Mouse (Mus musculus): ENCODE measurements around the gene Sox12.
"Not testable (repeated sequence)": the region's sequence is repeated elsewhere in the genome, so short reads cannot be mapped to it uniquely, and the experiment has no call there.

The Sox12 gene

DNA sequence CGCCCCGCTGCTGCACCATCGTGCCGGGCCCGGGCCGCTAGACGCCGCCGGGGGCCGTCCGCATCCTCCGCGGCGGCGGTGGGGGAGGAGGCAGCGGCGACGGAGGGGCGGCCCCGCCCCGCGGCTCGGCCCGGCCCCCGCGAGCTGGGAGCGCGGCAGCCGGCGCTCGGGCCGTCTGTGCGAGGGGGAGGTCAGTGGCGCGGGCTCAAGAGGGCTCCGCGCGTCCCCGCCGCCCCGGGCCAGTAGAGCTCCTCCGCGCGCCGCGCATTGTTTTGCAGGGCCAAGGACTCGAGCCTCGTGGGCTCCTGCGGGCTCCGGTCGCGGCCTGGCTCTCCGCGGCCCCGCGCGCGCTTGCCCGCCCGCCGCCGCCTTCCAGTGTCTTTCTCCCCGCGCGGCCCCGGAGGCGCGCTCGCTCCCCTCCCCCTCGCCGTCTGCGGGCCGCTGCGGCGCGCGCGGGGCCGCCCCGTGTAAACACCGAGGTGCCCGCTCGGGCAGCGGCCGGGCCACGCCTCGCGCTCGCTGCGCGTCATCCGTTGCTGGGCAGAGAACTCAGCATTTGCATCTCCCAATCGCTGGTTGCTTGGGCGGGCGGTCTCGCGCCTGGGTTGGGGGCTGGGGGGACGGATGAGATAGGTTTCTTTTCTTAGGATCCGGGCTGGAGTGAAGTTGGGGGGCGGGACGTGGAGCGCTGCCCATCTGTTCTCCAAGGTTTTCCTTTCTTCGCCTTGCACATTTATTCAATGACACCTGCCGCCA, at the start of gene Sox12:
Gene Sox12, minus strand, starts transcription at position 384 of the 756 bp plus-strand sequence.
- peak; percentile 94 to 99 for DNase-seq (ENCODE audit: low spot score in 2 of 2)

DNA sequence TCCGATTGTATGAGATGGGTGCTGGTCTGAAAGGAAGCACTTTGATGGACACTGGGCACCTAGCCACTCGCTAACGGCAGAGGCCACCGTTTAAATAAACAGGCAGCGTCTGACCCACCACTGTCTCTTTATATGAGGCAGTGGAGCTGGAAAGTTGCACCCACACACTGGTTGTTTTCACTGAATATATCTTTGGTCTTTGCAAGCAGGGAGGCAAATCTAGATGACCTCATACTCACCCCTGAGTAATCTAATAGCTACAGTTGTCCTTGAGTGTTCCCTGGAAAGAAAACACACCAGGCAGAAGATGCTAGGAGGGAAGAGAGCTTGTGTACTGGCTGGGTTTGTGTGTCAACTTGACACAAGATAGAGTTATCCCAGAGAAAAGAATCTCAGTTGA, 49.6 kb upstream of the Sox12 start:
- DNase-seq (ENCODE audit: low spot score in 2 of 2) = no peak

DNA sequence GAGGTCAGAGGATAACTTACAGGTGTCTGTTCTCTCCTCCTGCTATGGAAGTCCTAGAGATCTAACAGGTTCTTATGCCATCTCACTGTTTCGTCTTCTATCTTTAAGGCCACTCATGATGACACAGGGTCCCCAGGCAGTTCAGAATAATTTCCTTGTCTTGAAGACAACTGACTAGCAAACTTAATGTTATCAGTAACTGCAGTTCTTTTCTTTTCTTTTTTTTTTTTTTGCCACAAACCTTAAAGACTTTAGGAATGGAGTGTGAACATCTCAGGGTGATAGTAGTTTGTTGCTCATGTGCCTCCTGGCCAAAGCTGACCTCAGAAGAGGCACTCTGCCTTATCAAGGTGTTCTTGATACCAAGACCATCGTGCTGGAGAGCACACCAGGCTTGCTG, 48.8 kb upstream of the Sox12 start:
- no peak for DNase-seq (ENCODE audit: low spot score in 2 of 2)

DNA sequence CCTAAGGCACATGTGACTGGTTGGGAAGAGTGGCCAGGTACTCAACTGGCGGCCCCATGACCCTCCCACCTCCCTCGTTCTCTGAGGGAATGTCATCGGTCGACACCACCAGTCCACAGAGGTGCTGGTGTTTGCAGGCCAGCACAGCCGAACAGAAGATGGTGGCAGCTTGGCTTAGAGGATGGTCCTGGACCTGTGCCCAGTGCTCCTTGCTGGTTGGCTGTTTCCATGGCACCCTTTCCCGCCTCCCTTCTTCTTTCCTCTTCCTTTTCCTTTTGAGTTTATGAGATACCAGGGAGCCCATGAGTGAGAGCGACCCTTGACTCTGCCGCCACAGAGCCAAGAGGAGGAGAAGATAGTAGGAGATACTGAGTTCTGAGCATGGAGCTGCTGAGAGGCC, 45.4 kb upstream of the Sox12 start:
- DNase-seq (ENCODE audit: low spot score in 2 of 2) = no peak

DNA sequence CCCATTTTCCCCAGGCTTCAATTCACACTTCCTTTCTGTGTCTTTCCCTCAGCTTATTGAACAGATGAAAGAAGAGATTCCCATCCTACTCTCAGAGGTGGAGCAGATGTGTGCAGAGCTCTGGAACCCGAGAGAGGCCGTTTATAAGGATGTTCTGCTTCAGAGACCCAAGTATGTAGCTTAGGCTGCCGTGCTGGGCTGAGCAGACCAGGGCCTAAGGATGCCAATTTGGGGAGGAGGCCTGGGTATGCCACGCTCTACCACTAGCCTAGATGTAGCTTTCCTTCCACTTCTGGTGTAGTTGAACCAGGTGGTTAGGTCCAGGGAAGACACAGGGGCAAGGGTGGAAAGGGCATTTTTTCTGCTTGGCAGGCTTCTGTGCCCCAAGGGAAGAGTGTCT, 44.5 kb upstream of the Sox12 start:
- DNase-seq (ENCODE audit: low spot score in 2 of 2) = no peak

DNA sequence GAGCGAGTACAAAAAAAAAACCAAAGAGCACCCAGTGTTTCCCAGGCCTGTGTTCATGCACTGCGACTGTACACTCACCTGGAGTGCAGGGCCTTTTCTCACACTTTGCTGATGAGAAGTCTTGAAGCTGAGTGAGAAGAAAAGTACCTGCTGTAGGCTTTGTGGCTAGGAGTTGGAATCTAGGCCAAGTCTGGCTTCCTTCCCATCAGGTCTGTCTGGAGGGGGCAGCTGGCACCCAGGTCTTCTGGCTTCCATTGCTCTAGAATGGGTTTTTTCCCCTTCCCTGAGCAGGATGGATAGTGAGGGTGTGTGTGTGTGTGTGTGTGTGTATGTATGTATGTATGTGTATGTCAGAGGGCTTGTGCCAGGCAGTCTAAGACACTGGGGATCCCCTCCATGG, 42.0 kb upstream of the Sox12 start:
- no peak for DNase-seq (ENCODE audit: low spot score in 2 of 2)

DNA sequence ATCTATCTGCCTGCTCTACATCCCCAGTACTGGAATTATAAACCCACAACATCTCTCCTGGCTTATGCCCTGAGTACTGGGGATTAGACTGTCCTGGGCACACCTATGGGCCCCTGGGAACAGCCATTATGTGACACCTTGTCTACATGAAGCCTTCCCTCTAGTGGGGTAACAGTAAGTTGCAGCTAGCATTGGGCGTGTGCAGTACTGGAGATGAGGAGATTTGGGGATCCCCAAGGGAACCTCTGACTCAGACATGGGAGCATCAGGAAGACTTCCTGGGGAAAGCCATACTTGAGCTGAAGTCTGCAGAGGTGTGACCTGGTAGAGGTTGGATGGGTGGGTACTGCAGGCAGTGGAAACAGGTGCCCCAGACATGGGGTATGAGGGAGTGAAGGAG, 41.1 kb upstream of the Sox12 start:
- no peak for DNase-seq (ENCODE audit: low spot score in 2 of 2)

DNA sequence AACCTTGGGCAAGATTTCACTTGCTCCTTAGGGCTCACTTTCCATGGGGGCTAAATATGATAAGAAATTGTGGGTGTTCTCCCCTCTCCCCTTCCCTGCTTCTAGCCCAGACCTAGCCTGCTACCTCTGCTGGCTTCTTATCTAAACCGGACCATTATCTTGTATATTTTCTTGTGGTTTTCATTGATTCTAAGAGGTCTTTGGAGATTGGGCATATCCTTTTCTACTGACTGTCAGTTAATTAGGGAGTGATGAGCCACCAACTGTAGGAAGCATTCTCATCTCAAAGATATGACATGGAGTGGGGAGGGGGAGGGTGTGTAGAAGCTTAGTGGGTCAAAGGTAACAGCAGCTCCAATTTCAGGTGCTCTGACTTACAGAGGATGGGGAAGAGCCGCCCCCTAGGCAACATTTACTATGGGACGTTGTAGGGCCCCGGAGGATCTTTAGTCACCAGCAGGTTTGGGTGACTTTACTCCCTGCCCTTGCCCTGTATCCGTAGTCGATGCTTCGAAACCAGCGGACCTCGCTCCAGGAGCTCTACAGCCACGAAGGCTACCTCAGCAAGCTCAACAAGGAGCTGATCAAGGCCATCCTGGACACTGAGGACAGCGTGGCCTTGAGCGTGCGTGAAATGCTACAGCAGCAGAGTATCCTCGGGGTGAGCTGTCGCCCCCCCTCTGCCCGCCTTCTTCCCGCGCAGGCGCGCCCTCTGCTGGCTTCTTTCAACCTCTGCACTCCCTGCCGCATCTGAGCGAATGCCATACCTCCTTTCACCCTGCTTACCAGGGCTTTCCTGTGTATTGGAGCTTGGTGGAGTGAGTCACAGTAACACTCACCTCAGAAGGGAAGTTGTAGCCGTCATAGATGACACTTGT, 39.4 kb upstream of the Sox12 start:
- DNase-seq (ENCODE audit: low spot score in 2 of 2) = peak; percentile 82 to 89

DNA sequence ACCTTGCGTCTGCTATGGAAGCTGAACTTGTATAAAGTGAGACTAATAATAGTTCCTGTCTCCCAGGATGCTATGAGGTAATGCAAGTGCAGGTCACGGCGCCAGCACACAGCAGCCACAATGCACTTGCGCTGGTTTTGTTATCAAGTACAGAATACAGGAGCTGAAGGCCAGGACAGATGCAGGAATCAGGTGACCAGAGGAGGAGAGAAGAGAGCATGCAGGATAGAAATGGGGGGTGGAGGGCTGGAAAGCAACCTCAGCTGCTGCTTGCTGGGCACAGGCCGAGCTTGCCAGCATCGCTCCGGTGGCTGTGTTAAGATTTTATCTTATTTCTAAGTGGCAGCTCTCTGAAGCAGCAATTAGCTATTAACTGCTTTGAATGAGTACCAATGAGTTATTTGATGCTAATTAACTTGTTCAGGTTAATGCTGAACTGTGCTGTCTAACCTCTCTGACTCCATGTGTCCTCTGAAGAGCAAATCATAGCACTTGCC, 38.6 kb upstream of the Sox12 start:
- DNase-seq (ENCODE audit: low spot score in 2 of 2) = no peak

DNA sequence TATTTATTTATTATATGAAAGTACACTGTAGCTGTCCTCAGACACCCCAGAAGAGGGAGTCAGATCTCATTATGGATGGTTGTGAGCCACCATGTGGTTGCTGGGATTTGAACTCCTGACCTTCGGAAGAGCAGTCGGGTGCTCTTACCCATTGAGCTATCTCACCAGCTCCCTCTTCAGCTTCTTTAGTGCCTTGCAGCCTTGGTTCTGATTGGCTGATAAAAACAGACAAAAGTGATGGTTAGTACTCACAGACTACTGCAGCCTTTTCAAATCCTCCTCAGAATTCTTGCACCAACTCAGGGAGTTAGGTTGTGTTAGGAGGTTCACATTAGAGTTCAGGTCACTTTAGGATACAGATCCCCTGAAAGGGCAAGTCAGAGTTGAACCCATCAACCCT, 30.6 kb upstream of the Sox12 start:
- DNase-seq (ENCODE audit: low spot score in 2 of 2) = not testable (repeated sequence)

DNA sequence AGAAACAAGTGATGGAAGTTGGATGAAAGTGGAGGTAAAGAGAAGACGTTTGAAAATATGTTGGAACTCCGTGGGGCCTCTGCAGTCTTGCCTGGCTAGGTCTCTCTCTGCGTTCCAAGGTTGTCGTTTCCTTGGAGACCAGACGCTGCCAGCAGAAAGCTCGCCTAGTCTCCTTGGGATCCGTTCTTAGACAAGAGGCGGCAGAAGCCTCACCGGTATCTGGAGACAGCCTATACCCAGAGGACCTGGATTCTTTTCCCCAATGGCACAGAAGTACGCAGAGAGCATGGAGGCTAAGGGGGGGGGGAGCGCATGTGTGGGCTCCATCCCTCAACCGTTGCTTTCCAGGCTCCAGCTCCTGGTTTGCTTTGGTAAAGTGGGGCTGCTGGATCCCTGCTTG, 29.6 kb upstream of the Sox12 start:
- no peak for DNase-seq (ENCODE audit: low spot score in 2 of 2)

DNA sequence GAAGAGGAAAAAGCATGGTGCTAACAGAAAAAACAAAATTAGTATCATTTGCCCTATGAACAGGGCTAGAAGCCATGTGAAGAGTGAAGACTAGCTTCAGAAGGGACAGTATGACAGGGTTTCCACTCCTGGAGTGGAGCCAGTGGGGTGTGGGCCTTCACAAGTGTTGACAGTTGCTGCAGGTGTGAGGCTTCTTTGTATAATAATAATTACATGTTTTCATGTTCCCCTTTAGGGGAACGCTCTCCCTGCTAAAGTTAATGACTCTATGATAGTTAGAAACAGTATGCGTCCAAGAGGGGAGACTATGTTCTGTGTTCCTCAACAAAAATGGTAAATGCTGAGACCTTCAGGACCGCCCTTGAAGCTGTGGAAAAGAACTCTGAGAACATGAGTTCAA, 17.9 kb upstream of the Sox12 start:
- no peak for DNase-seq (ENCODE audit: low spot score in 2 of 2)

DNA sequence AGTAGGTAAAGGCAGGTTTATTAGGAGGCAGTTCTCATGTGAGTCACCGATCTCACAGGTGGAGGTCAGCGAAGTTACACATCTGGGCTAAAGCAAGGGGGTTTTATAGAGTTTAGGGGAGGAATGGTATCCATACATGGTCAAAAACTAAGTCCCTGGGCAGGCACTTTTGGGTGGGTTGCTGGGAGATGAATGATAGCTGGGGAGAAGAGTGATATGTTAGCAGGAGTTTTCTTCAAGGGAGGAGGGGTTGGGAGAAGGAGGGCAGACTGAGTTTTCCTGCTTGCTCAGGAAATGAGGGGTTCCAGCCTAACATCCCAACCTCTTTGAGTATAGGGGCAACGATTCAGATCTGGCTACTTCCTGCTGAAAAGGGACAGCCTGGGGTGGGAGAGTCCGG, 17.4 kb upstream of the Sox12 start, which contains the start of gene 6820408C15Rik:
Gene 6820408C15Rik, plus strand, starts transcription at position 301 of the 400 bp plus-strand sequence.
- DNase-seq (ENCODE audit: low spot score in 2 of 2) = no peak

DNA sequence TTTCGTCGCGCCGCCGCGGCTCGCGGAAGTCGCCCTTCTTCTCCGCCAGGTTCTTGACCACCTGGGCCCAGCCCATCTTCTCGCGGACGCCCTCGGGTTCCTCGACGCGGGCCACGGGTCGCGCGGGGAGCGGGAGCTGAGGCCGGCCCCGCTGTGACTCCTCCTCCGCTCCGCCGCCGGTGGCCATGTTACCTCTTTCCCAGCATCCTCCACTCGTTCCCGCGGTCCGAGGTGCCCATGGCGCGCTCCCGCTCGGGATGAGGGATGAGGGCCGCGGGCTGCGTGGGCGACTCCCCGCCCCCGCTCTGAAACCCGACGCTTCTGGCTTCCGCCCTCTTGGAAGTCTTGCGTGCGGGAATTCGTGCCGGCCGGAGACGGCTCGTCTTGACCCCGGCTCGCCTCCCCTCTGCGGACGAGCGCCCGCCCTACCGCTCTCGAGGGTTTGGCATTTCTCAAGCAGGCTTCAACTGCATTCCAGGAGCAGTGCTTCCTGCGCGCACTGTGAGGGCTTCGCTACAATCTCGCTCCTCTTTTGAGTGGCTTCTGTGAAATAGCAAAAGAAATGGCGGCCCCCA, 16.8 kb upstream of the Sox12 start, which contains the start of gene Zcchc3:
Gene Zcchc3, minus strand, starts transcription at position 437 of the 575 bp plus-strand sequence.
- peak; percentile 91 to 92 for DNase-seq (ENCODE audit: low spot score in 2 of 2)

DNA sequence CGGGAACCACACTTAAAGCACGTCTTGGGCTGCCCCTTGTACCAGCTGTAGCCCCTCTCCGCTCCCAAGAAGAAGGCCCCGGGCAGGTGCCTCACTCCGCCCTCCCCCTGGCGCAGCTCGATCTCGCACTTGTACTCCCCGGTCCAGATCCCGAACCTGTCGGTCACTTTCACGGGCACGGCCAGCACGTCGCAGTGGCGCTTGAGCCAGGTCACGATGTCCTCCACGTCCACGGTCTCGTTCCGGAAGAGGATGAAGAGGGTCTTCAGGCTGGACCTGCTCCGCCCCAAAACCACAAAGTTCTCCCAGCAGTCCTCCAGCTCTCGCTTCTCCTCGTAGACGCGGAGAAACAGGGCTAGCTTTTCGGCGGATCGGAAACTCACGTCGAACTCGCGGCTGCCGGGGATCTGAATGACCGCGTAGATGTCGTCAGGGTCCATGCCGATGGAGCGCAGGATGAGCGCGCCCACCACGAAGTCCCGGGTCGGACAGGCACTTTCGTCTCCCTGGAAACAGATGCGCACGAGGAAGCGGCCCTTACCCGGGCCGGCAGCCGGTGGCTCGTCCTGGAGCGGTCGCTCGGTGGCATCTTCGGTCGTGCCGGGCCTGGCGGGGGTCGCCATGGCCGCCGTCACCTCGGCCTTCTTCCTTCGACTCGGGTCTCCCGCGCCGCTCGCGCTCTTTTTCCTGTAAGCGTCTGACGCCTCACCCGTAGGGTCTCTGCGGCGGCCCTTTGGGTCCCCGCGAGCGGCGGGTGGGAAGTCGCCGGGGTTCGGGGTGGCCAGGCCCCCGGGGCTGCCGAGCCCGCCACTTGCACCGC, 16.1 kb upstream of the Sox12 start:
- no peak for DNase-seq (ENCODE audit: low spot score in 2 of 2)

DNA sequence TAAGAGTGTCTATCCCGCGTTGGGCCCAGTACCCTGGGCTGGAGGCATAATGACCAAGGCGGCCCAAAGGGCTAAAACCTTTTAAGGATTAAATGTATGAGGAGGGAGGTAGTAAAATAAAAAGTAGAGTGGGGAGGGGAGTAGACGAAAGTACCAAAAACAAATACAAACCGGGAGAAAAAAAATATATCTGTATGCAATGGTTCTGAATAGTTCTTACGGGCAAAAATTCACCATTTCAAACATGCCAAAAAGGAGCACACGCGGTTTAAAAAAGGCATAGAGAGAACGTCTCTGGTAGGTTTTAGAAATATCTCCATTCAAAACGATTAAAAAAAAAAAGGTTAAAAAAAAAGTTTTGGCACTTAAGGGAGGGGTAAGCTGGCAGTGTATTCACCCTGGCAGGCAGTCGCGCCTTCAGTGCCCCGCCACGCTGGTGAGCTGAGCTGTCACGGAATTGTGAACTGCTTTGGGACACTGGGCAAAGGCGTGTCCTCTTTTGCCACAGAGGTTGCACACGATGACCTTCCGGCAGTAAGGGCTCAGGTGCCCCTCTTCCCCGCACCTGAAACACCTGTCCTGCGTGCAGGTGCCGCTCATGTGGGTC, 15.4 kb upstream of the Sox12 start:
- no peak for DNase-seq (ENCODE audit: low spot score in 2 of 2)

DNA sequence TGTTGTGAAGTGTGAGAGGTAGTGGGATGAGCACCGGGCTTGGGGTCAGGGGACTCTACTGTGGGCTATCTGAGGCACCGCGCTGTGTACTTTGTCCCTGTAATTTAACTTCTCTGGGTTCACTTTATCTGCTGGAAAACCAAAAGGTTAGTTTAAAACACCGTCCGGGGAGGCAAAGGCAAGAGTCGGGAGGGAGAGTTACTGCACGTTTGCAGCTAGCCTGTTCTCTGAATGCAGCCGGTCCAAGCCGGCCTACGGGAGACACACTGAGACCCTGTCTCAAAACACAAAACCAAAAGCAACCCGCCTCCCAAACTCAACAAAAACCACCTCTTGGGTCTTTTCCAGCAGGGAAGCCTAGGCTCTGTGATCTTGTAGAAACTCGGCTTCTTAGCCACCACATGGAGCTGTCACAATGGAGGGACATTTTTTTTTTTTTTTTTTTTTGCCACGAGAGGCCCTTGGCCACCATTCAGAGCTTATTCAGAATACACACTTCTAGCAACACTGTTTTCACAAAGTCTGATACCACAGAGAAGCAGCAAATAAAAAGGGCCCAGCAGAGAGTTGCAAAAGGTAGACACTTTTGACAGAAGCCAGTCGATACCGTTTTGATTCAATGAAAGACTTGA, 14.8 kb upstream of the Sox12 start:
- DNase-seq (ENCODE audit: low spot score in 2 of 2) = no peak

DNA sequence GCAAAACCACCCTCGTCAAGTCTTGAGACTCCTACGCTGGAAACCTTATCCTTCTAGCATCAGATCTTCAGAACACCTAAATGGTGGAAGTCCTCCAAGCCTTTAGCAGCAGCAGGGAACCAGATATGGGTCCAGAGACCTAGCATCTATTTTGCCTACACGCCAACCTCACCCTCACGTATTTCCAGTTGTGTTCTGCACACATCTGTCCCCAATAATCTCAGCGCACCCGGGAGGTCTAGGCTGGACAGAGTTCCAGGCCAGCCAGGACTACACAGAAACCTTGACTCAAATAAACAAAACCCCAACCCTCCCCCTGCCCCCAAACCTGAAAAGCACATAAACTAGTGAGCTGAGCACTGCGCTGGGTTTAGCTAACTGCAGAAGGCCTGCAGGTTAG, 13.6 kb upstream of the Sox12 start:
- no peak for DNase-seq (ENCODE audit: low spot score in 2 of 2)

DNA sequence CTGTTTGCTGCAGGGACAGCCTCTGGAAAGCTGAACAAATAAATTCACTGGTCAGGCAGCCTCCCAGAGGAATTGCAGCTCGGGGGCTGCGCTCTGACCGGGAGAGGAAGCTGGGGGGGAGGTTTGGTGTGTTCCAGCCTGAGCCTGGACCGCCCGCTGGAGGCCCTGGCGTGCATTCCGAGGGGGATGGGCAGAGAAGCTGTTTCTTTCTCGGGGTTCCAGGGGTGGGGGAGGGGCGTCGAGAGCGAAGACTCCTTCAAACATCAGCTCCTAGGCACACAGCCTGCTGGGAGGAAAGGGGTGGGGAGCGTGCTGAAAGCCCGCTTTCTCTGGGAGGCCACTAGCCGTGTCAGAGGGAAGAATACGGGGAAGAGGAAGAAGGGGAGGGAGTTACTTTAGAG, 13.1 kb upstream of the Sox12 start:
- peak; percentile 90 to 94 for DNase-seq (ENCODE audit: low spot score in 2 of 2)

DNA sequence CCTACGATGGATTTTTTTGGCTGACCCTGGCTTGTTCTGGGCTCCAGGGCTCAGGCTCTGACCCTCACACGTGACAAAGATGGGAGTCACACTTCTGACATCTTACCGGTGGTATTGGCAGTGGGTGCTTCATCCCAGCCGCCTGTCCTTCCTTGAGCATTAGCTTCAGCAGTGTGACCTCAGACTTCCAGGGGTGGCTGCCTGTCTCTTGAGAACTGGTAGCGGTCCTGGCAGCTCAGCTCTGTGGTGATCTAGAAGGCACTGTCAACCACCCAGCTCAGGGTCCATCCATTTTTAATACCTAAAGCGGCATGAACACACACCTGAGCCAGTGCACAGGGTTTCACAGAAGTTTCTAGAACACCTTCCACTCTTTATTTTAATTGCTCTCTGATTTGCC, 11.9 kb upstream of the Sox12 start:
- no peak for DNase-seq (ENCODE audit: low spot score in 2 of 2)

DNA sequence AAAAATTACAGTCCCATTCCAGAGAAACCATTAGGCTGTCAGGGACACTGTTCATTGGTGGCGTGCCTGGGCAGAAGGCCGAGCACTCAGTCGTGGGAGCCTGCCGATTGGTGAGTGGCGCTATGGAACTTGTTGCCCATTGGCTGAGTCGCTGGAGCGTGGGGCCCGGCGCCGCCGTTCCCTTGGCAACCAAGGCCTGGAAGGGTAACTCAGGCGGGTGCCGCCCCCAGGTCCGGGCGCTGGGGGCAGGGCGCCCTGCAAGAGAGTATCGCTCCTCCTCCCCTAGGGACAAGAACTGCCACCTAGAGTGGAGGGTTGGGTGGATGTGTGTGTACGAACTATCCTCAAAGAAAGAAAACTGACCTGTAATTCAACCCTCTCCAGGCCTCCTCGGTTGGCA, 8.3 kb upstream of the Sox12 start:
- peak; percentile 96 for DNase-seq (ENCODE audit: low spot score in 2 of 2)

All from urinary bladder, postnatal 4 days (tissue).